Mouse (Mus musculus) right cerebral cortex, postnatal 36 days (tissue): ENCODE data around the gene A630076J17Rik.
A peak's percentile ranks its signal among the peaks of the same experiment; 100 is the strongest.

Experiments
- DNase-seq, 2 experiments: peaks; one replicate each; pipeline ENCODE4 v3.0.0; 2022; ENCODE audit warnings: low spot score in 2 of 2, mixed read lengths in 1 of 2

Gene A630076J17Rik

DNA sequence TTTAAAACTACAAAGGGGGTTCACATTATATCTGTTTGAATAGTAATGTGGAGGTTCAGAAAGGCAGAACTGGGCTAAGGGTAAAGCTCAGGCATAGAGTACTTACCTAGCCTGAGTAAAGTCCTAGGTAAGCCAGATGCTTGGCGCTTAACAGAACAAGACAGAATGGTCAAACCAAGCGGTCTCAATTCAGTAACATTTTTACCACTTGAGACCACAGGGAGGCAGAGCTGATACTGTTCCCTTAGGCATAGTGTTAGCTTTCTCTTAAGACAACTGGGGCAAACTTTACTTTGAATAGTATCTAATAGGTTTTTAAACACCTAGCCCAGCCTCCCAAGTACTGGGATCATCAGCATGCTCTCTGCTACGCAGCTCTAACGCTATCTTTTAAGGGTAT is 45.6 kb downstream of the A630076J17Rik start:
- DNase-seq: no peak

- DNase-seq: no peak
Observed at GRCm38 (mm10) chr3:107276626-107277025, 46.2 kb downstream of the A630076J17Rik start.

GRCm38 (mm10) chr3:107278479-107279269 is 48.3 kb downstream of the A630076J17Rik start, which contains the start of gene Lamtor5:
Gene Lamtor5, plus strand, starts transcription at chr3:107278858.
- peak; percentile 84 to 88 for DNase-seq
